Mouse (Mus musculus) brain, embryonic 18.5 days (tissue): ENCODE data around the gene Irx1.

ENCODE experiments used
- DNase-seq: peaks from one replicate; pipeline ENCODE4 v3.0.0-alpha.2; 2012; ENCODE audit warnings: low read depth, low spot score

Irx1 gene

DNA sequence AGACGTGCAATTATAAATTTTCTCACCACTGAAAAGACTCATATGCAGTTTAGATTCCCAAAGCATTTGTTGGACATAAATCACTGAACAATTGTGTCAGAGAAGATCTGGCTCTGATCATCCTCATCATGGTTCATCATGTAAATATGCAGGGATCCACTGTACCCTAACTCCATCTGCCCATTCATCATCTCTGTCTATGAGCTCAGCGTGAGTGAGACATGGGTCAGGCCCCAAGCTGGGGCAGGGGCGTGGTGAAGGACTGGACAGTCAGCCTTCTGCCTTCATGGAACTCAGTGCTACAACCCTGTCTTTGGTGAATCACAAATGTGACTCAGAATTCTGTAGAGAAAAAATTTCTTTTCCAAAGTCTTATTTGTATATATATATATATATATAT, 53.2 kb downstream of the Irx1 start:
- no peak for DNase-seq
